Mouse (Mus musculus) ES-E14 (cell line): ENCODE results near the gene Zbtb40. TPM values are rescaled to one million over a fixed set of nuclear protein-coding genes. Genes with fewer than 3 reads are reported as not detected.

Experiments used
- DNase-seq: peaks from one replicate; pipeline ENCODE4 v3.0.0-alpha.2; 2013; ENCODE audit warnings: low read depth, low spot score
- H3K27ac ChIP-seq: 2 replicates; pipeline ENCODE4 v1.5.1; 2012; ENCODE audit warnings: low read depth, mild to moderate bottlenecking, low read length, moderate library complexity, mixed read lengths; ENCODE audit not compliant: poor library complexity, insufficient read depth, severe bottlenecking
- H3K36me3 ChIP-seq: 2 replicates; pipeline ENCODE4 v1.6.1; 2012; ENCODE audit warnings: mild to moderate bottlenecking, low read length, moderate library complexity, mixed read lengths; ENCODE audit not compliant: control insufficient read depth, poor library complexity, insufficient read depth, severe bottlenecking
- H3K4me1 ChIP-seq, 2 experiments: fragments of 150-350 bp in 1 of 2; sonication (generic) in 1 of 2; 2 replicates each; pipeline ENCODE4 v1.6.1; 2012; ENCODE audit warnings: low read length in 2 of 2, mild to moderate bottlenecking in 1 of 2, mixed read lengths in 1 of 2; ENCODE audit not compliant: control insufficient read depth in 2 of 2, insufficient read depth in 2 of 2, poor library complexity in 1 of 2
- H3K4me3 ChIP-seq, 2 experiments: fragments of 150-350 bp in 1 of 2; sonication (generic) in 1 of 2; 2 replicates each; pipeline ENCODE4 v1.5.1; 2012; ENCODE audit warnings: low read length in 2 of 2, low read depth in 1 of 2, mild to moderate bottlenecking in 1 of 2, mixed read lengths in 1 of 2; ENCODE audit not compliant: insufficient read depth in 1 of 2, poor library complexity in 1 of 2, severe bottlenecking in 1 of 2
- H3K9ac ChIP-seq: 2 replicates; pipeline ENCODE4 v1.6.1; 2012; ENCODE audit warnings: low read depth, mild to moderate bottlenecking, low read length, mixed read lengths; ENCODE audit not compliant: poor library complexity, insufficient read depth, severe bottlenecking
- H3K9me3 ChIP-seq: fragments of 150-350 bp; sonication (generic); 2 replicates; pipeline ENCODE4 v1.6.1; 2012; ENCODE audit warnings: low read depth, mild to moderate bottlenecking, low read length; ENCODE audit not compliant: control insufficient read depth, insufficient read depth
- CHD2 ChIP-seq: IDR thresholded peaks from 2 replicates; pipeline ENCODE4 v1.6.1; 2014; ENCODE audit warnings: mild to moderate bottlenecking, low read depth, low read length, inconsistent platforms
- HCFC1 ChIP-seq: IDR thresholded peaks from 2 replicates; pipeline ENCODE4 v1.6.1; 2012; ENCODE audit warnings: low read length, inconsistent platforms, borderline replicate concordance; ENCODE audit not compliant: insufficient read depth
- MAFK ChIP-seq: IDR thresholded peaks from 2 replicates; pipeline ENCODE4 v1.6.1; 2014; ENCODE audit warnings: mild to moderate bottlenecking, low read depth, low read length, inconsistent platforms; ENCODE audit not compliant: insufficient read depth
- ZC3H11A ChIP-seq: IDR thresholded peaks from 2 replicates; pipeline ENCODE4 v1.6.1; 2012; ENCODE audit warnings: low read depth, mild to moderate bottlenecking, inconsistent platforms, low read length, borderline replicate concordance
- ZNF384 ChIP-seq: IDR thresholded peaks from 2 replicates; pipeline ENCODE4 v1.6.1; 2012; ENCODE audit warnings: low read depth, low read length, inconsistent platforms
- in situ Hi-C, 2 experiments: fragments of 600-800 bp; cut with MboI; formaldehyde crosslinking; loops; one replicate each; pipeline ENCODE4 v1.15.1; 2025; ENCODE audit warnings: low sequenced_read_pairs in 2 of 2, inconsistent platforms in 1 of 2; ENCODE audit not compliant: unreplicated experiment in 2 of 2
- total RNA-seq: library from RNA; depleted of rRNA; stranded (reverse); fragments of 300-350 nt; gene quantifications from 2 replicates; pipeline ENCODE4 v1.2.3, GENCODE M21; 2012; rRNA removed

The Zbtb40 gene
- 12.3 and 12.7 TPM in 2 replicates for total RNA-seq

DNA sequence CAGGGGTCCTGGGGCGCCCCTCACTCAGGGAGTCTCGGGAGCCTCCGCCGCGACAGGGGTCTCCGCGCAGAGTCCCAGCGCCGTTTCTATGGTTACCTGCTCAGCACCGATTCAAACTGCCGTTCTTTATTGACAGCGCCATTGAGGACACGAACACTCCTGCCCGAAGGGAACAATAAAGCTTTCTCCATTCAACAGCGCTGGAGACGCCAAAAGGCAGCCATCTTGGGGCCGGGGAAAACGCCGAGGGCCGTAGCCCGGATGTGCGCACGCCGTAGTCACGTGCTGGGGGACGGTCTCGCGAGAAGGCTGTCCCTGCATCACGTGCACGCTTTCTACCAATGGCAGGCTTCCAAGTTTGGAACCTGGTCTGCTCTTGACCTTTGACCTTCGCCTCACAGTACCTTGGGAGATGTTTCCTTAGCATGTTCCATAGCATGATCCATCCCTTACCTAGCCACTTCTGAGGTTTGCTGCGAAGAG lies at the start of gene Zbtb40:
Gene Zbtb40 (minus strand): TSS at position 252 of the 483 bp plus-strand sequence.
- Histone ChIP-seq H3K9ac (peak within 1 kb of the TSS; percentile 71), H3K4me1 (peaks cover 4 to 6% of the 10 kb centered on the region in 2 experiments; a peak in 2 of 4 replicates), H3K27ac (no peak within 1 kb of the TSS), H3K36me3 (no peaks in the 10 kb centered on the region), H3K9me3 (no peaks in the 10 kb centered on the region), H3K4me3 (peak within 1 kb of the TSS; percentile 57 to 88)
- TF ChIP-seq MAFK (no peak), ZC3H11A (no peak), HCFC1 (peak; percentile 95), CHD2 (peak; percentile 100), ZNF384 (peak; percentile 95)
- peak; percentile 97 for DNase-seq
- in situ Hi-C loops = no loop called here

DNA sequence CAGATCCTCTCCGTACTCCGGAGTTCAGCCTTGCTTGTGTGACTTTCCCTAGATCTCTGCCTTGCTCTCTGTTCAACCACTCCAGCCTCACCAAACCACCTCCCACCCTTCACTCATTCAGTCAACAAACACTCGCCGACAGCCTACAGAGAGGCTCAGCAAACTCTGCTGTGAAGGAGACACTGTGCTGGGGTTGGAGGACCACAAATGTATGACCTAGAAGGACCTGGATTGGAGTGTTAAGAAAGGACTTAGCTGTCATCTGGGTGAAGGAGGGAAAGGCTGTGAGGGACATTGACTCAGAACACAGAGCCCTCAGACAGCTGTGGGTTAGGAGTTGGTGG lies 49.4 kb upstream of the Zbtb40 start:
- DNase-seq = no peak
- in situ Hi-C loops = loop anchor here in 1 of 2 experiments (25.0 kb wide), 1 partner anchor 189 kb away; the partner anchor contains the start of gene Wnt4
- no peaks in the 10 kb centered on the region for H3K9me3 ChIP-seq
- H3K9ac ChIP-seq = no peak overlapping the region
- H3K4me1 ChIP-seq = no peaks in the 10 kb centered on the region
- H3K4me3 ChIP-seq = no peak overlapping the region
- H3K27ac ChIP-seq = no peak overlapping the region
- no peaks in the 10 kb centered on the region for H3K36me3 ChIP-seq
- no peak for TF ChIP-seq CHD2
- TF ChIP-seq MAFK = no peak
- TF ChIP-seq HCFC1 = no peak
- no peak for TF ChIP-seq ZC3H11A
- TF ChIP-seq ZNF384 = no peak

DNA sequence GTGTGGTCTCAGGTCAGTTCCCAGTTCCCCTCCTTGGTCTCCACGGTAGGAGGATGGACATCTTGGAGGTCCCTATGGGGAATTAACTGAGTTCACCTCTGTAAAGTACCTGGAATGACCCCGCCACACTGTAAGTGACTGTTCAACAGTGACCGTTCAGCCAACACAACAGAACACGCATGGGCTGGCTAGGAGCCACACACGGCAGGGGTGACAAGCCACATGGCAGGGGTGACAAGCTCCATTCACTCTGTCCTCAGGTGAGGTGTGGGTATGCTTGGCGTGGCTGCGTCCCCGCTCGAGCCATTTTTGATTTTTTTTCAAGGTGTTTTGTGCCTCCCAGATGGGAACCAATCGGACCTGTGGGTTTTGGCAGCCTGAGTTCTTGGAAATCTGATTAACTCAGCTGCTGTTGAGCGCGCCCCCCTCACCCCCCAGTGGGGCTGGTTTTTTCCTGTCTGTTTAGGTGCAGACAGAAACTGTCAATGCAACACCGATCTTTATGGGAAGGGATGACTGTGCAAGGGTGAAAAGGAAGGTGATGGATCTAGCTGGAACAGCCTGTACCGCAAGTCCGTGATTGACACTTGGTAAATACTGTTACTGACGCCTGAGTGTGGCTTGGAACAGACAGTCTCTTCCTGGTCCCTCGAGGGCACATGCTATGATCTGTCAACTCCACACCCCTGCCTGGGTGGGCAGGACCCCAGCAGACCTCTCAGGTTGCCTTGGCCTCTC lies 48.8 kb upstream of the Zbtb40 start:
- H3K4me3 ChIP-seq = no peak overlapping the region
- TF ChIP-seq ZC3H11A (no peak), HCFC1 (no peak), MAFK (no peak), ZNF384 (no peak), CHD2 (no peak)
- no peak overlapping the region for H3K27ac ChIP-seq
- no peak overlapping the region for H3K9ac ChIP-seq
- DNase-seq = no peak
- in situ Hi-C loops = loop anchor here in 1 of 2 experiments (25.0 kb wide), 1 partner anchor 190 kb away; the partner anchor contains the start of gene Wnt4
- H3K9me3 ChIP-seq = no peaks in the 10 kb centered on the region
- H3K36me3 ChIP-seq = no peaks in the 10 kb centered on the region
- no peaks in the 10 kb centered on the region for H3K4me1 ChIP-seq

- no peaks in the 10 kb centered on the region for H3K9me3 ChIP-seq
- H3K4me1 ChIP-seq = no peaks in the 10 kb centered on the region
- no peak for TF ChIP-seq ZNF384
- no peak for TF ChIP-seq HCFC1
- no peak for DNase-seq
- H3K9ac ChIP-seq = no peak overlapping the region
- in situ Hi-C loops = loop anchor here in 1 of 2 experiments (25.0 kb wide), 1 partner anchor 191 kb away; the partner anchor contains the start of gene Wnt4
- H3K27ac ChIP-seq = no peak overlapping the region
- H3K4me3 ChIP-seq = no peak overlapping the region
- H3K36me3 ChIP-seq = no peaks in the 10 kb centered on the region
These were observed 47.8 kb upstream of the Zbtb40 start for GRCm38 (mm10) chr4:137096353-137096752.
